Mouse (Mus musculus) liver, embryonic 16.5 days (tissue): Measurements from ENCODE around the gene Rassf8. TPM values are rescaled to one million over a fixed set of nuclear protein-coding genes. Genes with fewer than 3 reads are reported as not detected.

Experiments
- ATAC-seq: fragments of 200-750 bp; cut with Nextera tagmentation; 2 replicates; pipeline ENCODE4 v1.8.0; 2017; ENCODE audit warnings: low read depth, mild to moderate bottlenecking, moderate number of reproducible peaks, moderate library complexity
- H3K27ac ChIP-seq: fragments of 300-500 bp; sonication (generic); 2 replicates; pipeline ENCODE4 v1.5.1; 2014; ENCODE audit warnings: mild to moderate bottlenecking, low read length
- H3K27me3 ChIP-seq: fragments of 300-500 bp; sonication (generic); 2 replicates; pipeline ENCODE4 v1.6.1; 2014; ENCODE audit warnings: low read depth, low read length, mixed read lengths; ENCODE audit not compliant: control insufficient read depth, insufficient read depth
- H3K36me3 ChIP-seq: fragments of 300-500 bp; sonication (generic); 2 replicates; pipeline ENCODE4 v1.6.1; 2014; ENCODE audit warnings: mild to moderate bottlenecking; ENCODE audit not compliant: control insufficient read depth, insufficient read depth
- H3K4me1 ChIP-seq: fragments of 300-500 bp; sonication (generic); 2 replicates; pipeline ENCODE4 v1.6.1; 2014; ENCODE audit warnings: low read depth, low read length, mixed read lengths; ENCODE audit not compliant: control insufficient read depth
- H3K4me2 ChIP-seq: fragments of 300-500 bp; sonication (generic); 2 replicates; pipeline ENCODE4 v1.6.1; 2014; ENCODE audit warnings: low read depth, low read length, mixed read lengths
- H3K4me3 ChIP-seq: fragments of 300-500 bp; sonication (generic); 2 replicates; pipeline ENCODE4 v1.5.1; 2014; ENCODE audit warnings: low read depth, mild to moderate bottlenecking, low read length
- H3K9ac ChIP-seq: fragments of 300-500 bp; sonication (generic); 2 replicates; pipeline ENCODE4 v1.6.1; 2014; ENCODE audit warnings: low read depth, low read length
- H3K9me3 ChIP-seq: fragments of 300-500 bp; sonication (generic); replicated peaks from 2 replicates; pipeline ENCODE4 v1.6.1; 2016; ENCODE audit warnings: low read length; ENCODE audit not compliant: control insufficient read depth
- WGBS: fragments of 180-500 bp; shearing (Covaris S2); extraction: QIAGEN DNeasy Blood & Tissue Kit; methylation state at CpG from one replicate; pipeline ENCODE4 v1.1.7; 2014; ENCODE audit not compliant: insufficient replicate concordance; 5-methylcytosine and 5-hydroxymethylcytosine counted together
- polyA plus RNA-seq: library from polyadenylated mRNA; unstranded; fragments of >200 nt; fragmentation: Nextera tagmentation; extraction: Ambion mirVana; gene quantifications from 2 replicates; pipeline ENCODE4 v1.2.1, GENCODE M21; 2015

The Rassf8 gene
- polyA plus RNA-seq, 1 experiment from 2014 or later = 1.6 TPM

DNA sequence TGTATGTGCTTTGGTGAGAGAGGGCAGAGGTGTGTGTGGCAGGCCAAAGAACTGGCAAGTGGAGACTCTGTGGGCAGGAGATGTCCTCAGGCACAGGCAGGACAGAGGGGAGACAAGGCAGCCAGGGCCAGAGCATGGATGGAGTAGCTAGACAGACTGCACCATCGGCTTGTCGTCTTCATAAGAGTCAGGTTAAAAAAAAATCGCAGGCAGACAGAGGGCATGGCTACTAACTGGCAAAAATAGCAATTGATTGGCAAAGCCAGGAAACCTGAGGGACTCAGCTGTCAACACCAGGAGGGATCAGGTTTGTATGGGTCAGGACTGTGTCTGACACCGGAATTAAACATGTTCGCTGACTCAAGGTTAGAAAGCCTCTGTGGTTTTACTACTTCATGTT lies 108.2 kb downstream of the Rassf8 start:
- WGBS = 61% methylated on average over 5 of the region's 5 CpGs
- ATAC-seq = no peak
- H3K9ac ChIP-seq = no peak overlapping the region

DNA sequence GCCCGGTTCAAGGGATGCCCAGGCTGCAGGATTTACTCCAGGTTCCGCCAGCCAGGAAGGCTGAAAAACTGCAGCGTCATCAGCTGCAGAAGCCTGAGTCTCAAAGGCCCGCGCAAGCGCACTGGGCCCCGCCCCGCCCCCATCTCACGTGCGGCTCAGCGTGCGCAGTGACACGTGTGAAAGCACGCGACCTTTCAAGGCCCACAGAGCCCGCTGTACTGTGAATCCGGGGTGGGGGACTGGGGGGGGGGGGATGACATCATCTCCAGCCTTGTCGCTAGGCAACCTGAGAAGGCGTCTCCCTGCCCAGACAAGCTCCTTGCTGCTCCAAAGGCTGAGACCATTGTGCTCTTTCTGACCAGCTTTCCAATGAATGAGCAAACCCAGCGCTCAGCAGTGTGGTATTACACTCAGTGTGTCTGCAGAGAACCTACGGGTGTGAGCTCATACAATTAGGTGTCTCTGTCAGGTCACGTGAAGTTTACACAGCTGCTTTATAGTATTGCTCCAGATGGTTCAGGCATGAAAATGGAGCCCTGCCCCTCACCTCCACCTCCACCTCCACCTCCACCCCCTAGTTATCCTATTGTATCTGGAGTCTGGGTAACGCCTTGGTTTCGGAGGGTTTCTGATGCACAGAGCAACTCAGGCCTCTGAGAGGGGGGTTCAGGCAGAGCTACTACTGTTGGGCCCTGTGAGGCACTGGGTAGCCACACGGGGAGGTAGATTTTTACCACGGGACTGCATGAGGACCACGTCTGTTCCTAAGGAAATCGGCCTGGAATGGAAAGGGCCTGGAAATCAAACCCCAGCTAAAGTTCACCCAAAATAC lies 109.4 kb downstream of the Rassf8 start:
- Histone ChIP-seq H3K36me3 (no peaks in the 10 kb centered on the region), H3K4me1 (peaks cover 3% of the 10 kb centered on the region), H3K4me3 (0 out of 2 replicates have a peak overlapping the region, but pooled peaks have one; percentile 1), H3K9ac (no peak overlapping the region), H3K27me3 (no peaks in the 10 kb centered on the region), H3K4me2 (peak overlapping the region; percentile 39), H3K9me3 (no peaks in the 10 kb centered on the region), H3K27ac (no peak overlapping the region)
- ATAC-seq = peak; percentile 75
- WGBS = 16% methylated on average over 28 of the region's 28 CpGs

More for the DNA sequence above, 108.2 kb downstream of the Rassf8 start:
- H3K4me1 ChIP-seq = peaks cover 3% of the 10 kb centered on the region
- H3K27me3 ChIP-seq = no peaks in the 10 kb centered on the region
- H3K4me3 ChIP-seq = no peak overlapping the region
- H3K36me3 ChIP-seq = no peaks in the 10 kb centered on the region
- no peak overlapping the region for H3K27ac ChIP-seq
- H3K9me3 ChIP-seq = no peaks in the 10 kb centered on the region
- no peak overlapping the region for H3K4me2 ChIP-seq

DNA sequence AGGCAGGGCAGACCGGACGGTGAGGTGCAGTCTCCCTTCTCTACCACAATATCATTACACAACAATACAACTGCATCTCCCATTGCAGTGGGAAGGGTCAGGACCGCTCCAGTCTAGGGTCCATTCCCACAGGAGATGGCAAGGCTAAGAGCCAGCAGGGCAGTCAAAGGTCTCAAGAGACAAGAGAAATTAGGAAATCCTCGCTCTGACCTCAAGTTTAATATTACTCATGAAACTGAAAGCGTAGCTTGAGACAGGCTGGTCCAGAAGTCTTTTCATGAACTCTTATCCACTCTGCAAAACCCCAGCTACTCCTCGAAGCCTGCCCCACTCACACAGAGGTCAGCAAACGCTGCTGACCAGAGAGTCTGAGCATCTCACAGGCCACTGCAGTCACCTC lies 110.9 kb downstream of the Rassf8 start:
- H3K9ac ChIP-seq = no peak overlapping the region
- WGBS = 62% methylated on average over 7 of the region's 7 CpGs
- no peak overlapping the region for H3K27ac ChIP-seq
- H3K9me3 ChIP-seq = no peaks in the 10 kb centered on the region
- H3K36me3 ChIP-seq = no peaks in the 10 kb centered on the region
- no peak for ATAC-seq
- H3K4me3 ChIP-seq = no peak overlapping the region
- peaks cover 5% of the 10 kb centered on the region for H3K27me3 ChIP-seq
- H3K4me2 ChIP-seq = no peak overlapping the region
- peaks cover 3% of the 10 kb centered on the region for H3K4me1 ChIP-seq

- H3K36me3 ChIP-seq = no peaks in the 10 kb centered on the region
- H3K27ac ChIP-seq = no peak overlapping the region
- peaks cover 15% of the 10 kb centered on the region for H3K27me3 ChIP-seq
- no peak for ATAC-seq
- no peak overlapping the region for H3K4me2 ChIP-seq
- no peak overlapping the region for H3K4me3 ChIP-seq
- H3K9ac ChIP-seq = no peak overlapping the region
- WGBS = 54% methylated on average over 8 of the region's 8 CpGs
- peaks cover 5% of the 10 kb centered on the region for H3K4me1 ChIP-seq
- no peaks in the 10 kb centered on the region for H3K9me3 ChIP-seq
Measured at GRCm38 (mm10) chr6:145858414-145858813, 111.9 kb downstream of the Rassf8 start.

DNA sequence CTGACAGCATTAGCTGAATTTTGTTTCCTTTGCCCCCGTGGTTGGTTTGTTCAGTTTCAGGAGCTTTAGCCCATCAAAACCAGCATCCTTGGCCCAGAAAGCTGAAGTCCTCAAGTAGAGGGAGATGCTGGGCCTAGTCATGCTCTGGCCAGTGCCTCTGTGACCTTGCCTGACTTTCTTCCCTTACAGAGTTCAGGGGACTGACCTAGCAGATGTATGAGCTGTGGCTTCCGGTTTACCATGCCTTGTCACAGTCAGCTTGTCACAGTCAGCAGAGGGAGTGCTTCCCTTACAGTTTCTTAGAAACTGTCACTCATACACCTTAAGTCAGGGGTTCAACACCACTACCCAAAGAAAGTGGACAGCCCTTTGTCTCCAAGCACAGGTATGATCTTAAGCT lies 113.8 kb downstream of the Rassf8 start:
- Histone ChIP-seq H3K36me3 (no peaks in the 10 kb centered on the region), H3K4me3 (no peak overlapping the region), H3K9me3 (no peaks in the 10 kb centered on the region), H3K9ac (no peak overlapping the region), H3K27ac (no peak overlapping the region), H3K4me1 (peaks cover 6% of the 10 kb centered on the region), H3K27me3 (peaks cover 34% of the 10 kb centered on the region), H3K4me2 (no peak overlapping the region)
- 13% methylated on average over 2 of the region's 2 CpGs for WGBS
- ATAC-seq = no peak

DNA sequence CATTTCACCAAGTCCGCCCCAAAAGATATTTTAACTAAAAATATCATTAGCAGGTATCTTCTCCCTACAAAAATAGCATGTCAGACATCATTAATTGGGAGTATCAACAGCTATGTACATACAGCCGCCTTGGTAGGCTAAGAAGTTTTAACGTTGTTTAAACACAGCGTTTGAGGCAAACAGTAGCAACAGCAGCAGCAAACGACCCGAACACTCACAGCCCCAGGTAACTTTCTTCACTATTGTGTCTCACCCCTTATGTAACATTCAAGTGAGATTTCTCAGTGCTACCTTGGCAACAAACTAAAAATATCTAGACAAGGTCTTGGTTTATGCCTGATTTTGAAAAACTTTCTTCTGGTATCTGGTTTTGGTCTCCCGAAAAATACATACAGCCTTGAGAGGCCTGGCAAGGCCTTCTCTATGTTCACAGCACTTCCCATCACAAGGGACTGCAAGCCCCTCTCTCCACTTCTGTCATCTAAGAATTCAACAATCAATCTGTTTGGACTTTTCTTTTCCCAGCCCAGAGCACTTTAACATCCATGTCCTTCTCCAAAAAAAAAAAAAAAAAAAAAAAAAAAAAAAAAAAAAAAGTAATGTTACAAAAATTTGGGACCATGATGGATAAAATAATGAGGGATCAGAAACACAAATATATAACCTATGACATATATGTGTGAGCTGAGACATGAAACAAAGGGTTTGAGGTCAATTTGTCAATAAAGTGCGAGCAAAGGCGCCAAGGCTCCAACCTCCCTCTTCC lies 115.1 kb downstream of the Rassf8 start:
- no peak overlapping the region for H3K9ac ChIP-seq
- H3K4me1 ChIP-seq = peaks cover 3% of the 10 kb centered on the region
- no peak overlapping the region for H3K27ac ChIP-seq
- WGBS = 69% methylated on average over 9 of the region's 9 CpGs
- H3K4me3 ChIP-seq = no peak overlapping the region
- no peaks in the 10 kb centered on the region for H3K36me3 ChIP-seq
- no peaks in the 10 kb centered on the region for H3K9me3 ChIP-seq
- no peak overlapping the region for H3K4me2 ChIP-seq
- ATAC-seq = no peak
- peaks cover 47% of the 10 kb centered on the region for H3K27me3 ChIP-seq

DNA sequence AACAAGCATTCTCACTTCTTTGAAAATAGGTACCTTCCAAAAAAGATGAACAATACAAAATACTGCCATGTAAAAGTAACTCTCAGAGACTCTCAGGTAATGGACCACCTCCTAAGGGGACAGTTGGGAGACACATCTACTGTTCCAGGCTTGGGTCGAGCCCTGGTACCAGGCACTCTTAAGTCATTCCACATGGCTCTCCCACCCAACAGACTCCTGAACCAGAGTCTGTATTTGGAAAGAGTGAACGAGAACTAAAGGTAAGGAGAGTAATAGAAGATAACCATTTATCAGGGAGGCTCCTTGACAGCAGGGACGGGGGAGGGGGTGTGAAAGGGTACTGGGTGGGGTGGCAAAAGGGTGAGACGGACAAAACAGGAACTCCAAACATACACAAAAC lies 115.8 kb downstream of the Rassf8 start:
- Histone ChIP-seq H3K4me3 (no peak overlapping the region), H3K9ac (no peak overlapping the region), H3K27me3 (peaks cover 54% of the 10 kb centered on the region)

GRCm38 (mm10) chr6:145862739-145863064 lies 116.2 kb downstream of the Rassf8 start:
- 2% methylated on average over 35 of the region's 35 CpGs for WGBS
- H3K27me3 ChIP-seq = peaks cover 58% of the 10 kb centered on the region

More for the DNA sequence above, 115.8 kb downstream of the Rassf8 start:
- ATAC-seq = no peak
- no peak overlapping the region for H3K4me2 ChIP-seq
- no peak overlapping the region for H3K27ac ChIP-seq
- no peaks in the 10 kb centered on the region for H3K9me3 ChIP-seq
- no peaks in the 10 kb centered on the region for H3K36me3 ChIP-seq
- peaks cover 3% of the 10 kb centered on the region for H3K4me1 ChIP-seq
- 16% methylated on average over 4 of the region's 4 CpGs for WGBS

More at GRCm38 (mm10) chr6:145862739-145863064, 116.2 kb downstream of the Rassf8 start:
- no peaks in the 10 kb centered on the region for H3K9me3 ChIP-seq
- H3K27ac ChIP-seq = no peak overlapping the region
- ATAC-seq = no peak
- no peaks in the 10 kb centered on the region for H3K36me3 ChIP-seq
- peak overlapping the region; percentile 48 for H3K4me3 ChIP-seq
- H3K9ac ChIP-seq = no peak overlapping the region
- H3K4me2 ChIP-seq = peak overlapping the region; percentile 67
- H3K4me1 ChIP-seq = peaks cover 3% of the 10 kb centered on the region
